Comparison of ENCODE assay signal across 17 mouse cellular contexts in genomic region chr4:119996377-119996776, GRCm38 (mm10).
DNase-seq lines count a peak whose midpoint lies in the region; ATAC-seq and TF ChIP-seq lines count a peak whose summit lies in the region.
"Had no signal": no experiment of that assay in that cellular context is flagged by ENCODE, and none has a peak within 500 bp of the region (broad histone marks: within the 10 kb centered on the region; RNA-seq: fewer than 3 reads in every experiment).

No protein-coding gene starts in this region.

- no peak for DNase-seq in kidney, postnatal 0 days (ENCODE audit: low spot score)
- DNase-seq in kidney, adult 18-20 months = no peak
- peak; percentile 29 for DNase-seq in thymus, postnatal 0 days (ENCODE audit: low spot score)
- DNase-seq in thymus, postnatal 10 days (ENCODE audit: low spot score in 2 of 2) = no peak
- no peak for DNase-seq in cerebellum, postnatal 4 days (ENCODE audit: low spot score in 2 of 2)
- no peak for DNase-seq in cerebellum, adult 9-10 months
- DNase-seq: adrenal gland, adult 2 months; cerebellum, adult 8-10 months; heart, postnatal 10 days; kidney, postnatal 10 days; layer of hippocampus, adult 9-11 months had no signal

- no peak overlapping the region for H3K9ac ChIP-seq in kidney, postnatal 0 days (ENCODE audit: low read depth, low read length)
- H3K9ac ChIP-seq: forebrain, embryonic 15.5 days; limb, embryonic 15.5 days; midbrain, embryonic 15.5 days; neural tube, embryonic 13.5 days had no signal

- no peaks in the 10 kb centered on the region for H3K36me3 ChIP-seq in kidney, postnatal 0 days (ENCODE audit: insufficient read depth, low read length)
- H3K36me3 ChIP-seq: forebrain, embryonic 15.5 days; limb, embryonic 15.5 days; midbrain, embryonic 15.5 days; neural tube, embryonic 13.5 days had no signal

- no peak for ATAC-seq in kidney, postnatal 0 days (replicated peaks; ENCODE audit: low FRiP score, low read depth)
- ATAC-seq in common myeloid progenitor, adult 5-6 weeks (replicated peaks; ENCODE audit: low read depth, poor library complexity, severe bottlenecking) = peak; percentile 48
- ATAC-seq: forebrain, embryonic 15.5 days; midbrain, embryonic 15.5 days had no signal

- no peak overlapping the region for H3K4me2 ChIP-seq in kidney, postnatal 0 days (ENCODE audit: low read length)
- H3K4me2 ChIP-seq: forebrain, embryonic 15.5 days; limb, embryonic 15.5 days; midbrain, embryonic 15.5 days; neural tube, embryonic 13.5 days had no signal

- H3K27me3 ChIP-seq in kidney, postnatal 0 days (ENCODE audit: insufficient read depth, low read length) = no peaks in the 10 kb centered on the region
- H3K27me3 ChIP-seq: forebrain, embryonic 15.5 days; limb, embryonic 15.5 days; midbrain, embryonic 15.5 days; neural tube, embryonic 13.5 days had no signal

- TF ChIP-seq CTCF in kidney, postnatal 0 days (IDR thresholded peaks at IDR 0.05; ENCODE audit: low read depth) = peak; percentile 40; the same call in 1 of the 2 replicates

- no peak overlapping the region for H3K4me3 ChIP-seq in kidney, postnatal 0 days (replicated peaks; ENCODE audit: low read depth, low read length)
- H3K4me3 ChIP-seq: forebrain, embryonic 15.5 days; limb, embryonic 15.5 days; midbrain, embryonic 15.5 days; neural tube, embryonic 13.5 days had no signal

- H3K9me3 ChIP-seq in kidney, postnatal 0 days (replicated peaks; ENCODE audit: low read length) = no peaks in the 10 kb centered on the region
- H3K9me3 ChIP-seq: forebrain, embryonic 15.5 days; limb, embryonic 15.5 days; midbrain, embryonic 15.5 days; neural tube, embryonic 13.5 days had no signal

- H3K4me1 ChIP-seq in kidney, postnatal 0 days (replicated peaks; ENCODE audit: insufficient read depth, low read length) = no peaks in the 10 kb centered on the region
- H3K4me1 ChIP-seq: forebrain, embryonic 15.5 days; limb, embryonic 15.5 days; midbrain, embryonic 15.5 days; neural tube, embryonic 13.5 days had no signal

- H3K27ac ChIP-seq in kidney, postnatal 0 days = no peak overlapping the region
- H3K27ac ChIP-seq: forebrain, embryonic 15.5 days; limb, embryonic 15.5 days; macrophage; midbrain, embryonic 15.5 days; neural tube, embryonic 13.5 days had no signal

- 98% methylated on average over 1 of the region's 1 CpGs for WGBS in kidney, postnatal 0 days
